Mouse (Mus musculus) cerebellum, adult 18-20 months (tissue): ENCODE data around the gene Ppp1r2.
"Not testable (repeated sequence)": the region's sequence is repeated elsewhere in the genome, so short reads cannot be mapped to it uniquely, and the experiment has no call there.

Source experiments
- DNase-seq, 2 experiments: peaks; one replicate each; pipeline ENCODE4 v3.0.0; 2021

The Ppp1r2 gene

DNA sequence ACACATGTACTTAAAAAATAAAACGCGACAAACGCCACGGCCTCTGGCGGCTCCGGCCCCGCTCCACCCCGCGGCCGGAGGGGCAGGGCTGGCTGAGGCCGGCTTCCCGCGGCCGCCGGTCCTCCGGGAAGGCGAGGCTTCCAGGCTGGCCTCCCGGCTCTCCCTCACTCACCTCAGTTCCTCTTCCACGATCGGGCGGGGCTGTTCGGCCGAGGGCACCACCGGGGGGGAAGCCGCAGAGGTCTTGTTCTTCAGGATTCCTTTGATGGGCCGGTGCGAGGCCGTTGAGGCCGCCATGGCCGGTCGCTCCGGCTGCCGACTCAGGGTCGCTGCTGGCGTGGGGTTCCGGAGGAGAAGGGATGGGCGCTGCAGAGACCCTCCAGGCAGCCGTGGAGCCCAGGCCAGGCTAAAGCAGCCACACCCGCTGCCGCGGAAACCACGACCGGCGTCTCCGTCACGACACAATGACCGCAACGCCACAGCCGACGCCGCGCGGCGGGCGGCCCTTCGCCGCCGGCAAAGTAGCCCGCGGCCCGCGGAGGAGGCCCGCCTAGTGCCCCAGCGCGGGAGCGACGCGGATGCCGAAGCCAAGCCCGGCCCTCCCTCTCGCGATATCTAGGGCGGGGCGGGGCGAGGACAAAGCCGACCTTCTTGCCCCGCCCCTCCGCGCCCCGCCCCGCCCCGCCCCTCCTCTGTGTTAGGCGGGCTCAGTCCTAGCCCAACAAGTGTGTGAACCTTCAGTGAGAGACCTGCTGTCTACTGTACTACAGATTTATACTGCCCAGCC lies at the start of gene Ppp1r2:
TSS of gene Ppp1r2 (minus strand) at position 604 of the 787 bp plus-strand sequence.
- DNase-seq = peak; percentile 89 to 93

DNA sequence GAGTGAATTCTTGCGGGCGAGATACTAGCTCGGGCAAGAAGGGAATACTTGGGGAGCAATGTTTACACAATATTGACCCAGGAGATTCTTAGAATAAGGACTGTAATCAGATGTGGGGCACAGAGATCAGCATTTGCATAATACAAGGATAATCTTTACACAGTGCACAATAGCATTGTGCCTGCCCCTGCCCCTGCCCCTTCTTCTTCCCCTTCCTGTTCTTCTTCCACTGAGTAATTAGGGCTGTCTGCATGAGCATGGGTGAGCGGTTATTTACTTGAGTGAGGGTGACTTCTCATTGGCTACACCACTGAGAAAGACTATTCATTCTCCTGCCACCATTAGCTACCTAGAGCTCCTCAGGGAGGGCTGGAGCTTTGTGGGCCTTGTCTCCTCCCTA lies 46.4 kb upstream of the Ppp1r2 start:
- no peak for DNase-seq

DNA sequence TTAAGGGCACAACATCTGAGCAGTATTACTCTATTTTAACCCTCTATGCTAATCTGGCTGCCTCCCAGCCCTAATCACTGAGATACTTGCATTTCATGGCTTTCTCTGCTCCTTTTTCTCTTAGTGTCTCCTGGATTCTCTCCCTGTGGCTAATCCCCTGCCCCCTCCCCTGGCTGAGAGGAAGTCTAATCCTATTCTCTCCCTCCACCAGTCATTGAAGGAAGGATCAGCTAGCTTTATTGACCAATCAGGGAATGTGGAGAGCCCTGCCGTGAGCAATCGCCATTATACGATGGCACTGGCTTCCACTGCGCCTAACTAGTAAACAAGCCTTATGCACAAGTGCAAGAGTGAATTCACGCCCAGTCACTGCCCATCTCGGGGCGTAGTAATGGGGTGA lies 45.9 kb upstream of the Ppp1r2 start:
- DNase-seq = no peak

DNA sequence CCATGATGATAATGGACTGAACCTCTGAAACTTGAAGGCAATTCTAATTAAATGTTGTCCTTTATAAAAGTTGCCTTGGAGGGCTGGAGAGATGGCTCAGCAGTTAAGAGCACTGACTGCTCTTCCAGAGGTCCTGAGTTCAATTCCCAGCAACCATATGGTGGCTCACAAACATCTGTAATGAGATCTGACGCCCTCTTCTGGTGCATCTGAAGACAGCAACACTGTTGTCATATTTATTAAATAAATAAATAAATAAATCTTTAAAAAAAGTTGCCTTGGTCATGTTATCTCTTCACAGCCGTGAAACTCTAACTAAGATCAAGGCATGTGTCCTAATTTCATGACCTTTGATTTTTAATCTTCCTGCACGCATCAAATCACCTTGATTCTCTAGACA lies 44.6 kb upstream of the Ppp1r2 start:
- DNase-seq = not testable (repeated sequence)

DNA sequence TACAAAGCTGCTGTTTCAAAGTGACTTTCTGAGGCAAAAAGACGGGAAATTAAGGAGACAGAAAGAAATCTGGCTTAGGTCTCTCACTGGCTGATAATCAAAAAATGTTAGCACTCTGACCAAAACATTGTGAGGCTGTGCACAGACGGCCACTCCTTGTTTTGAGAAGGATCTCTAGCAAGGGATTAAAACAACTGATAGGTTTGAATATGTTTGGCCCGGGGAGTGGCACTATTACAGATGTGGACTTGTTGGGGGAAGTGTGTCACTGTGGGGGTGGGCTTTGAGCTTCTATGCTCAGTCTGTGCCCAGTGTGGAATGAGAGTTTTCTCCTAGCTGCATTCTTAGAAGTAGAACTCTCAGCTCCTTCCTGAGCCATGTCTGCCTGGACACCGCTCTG lies 44.2 kb upstream of the Ppp1r2 start:
- no peak for DNase-seq

- no peak for DNase-seq
Observed at GRCm38 (mm10) chr16:31318418-31318817, 43.3 kb upstream of the Ppp1r2 start.

GRCm38 (mm10) chr16:31316246-31317143 lies 41.4 kb upstream of the Ppp1r2 start:
- DNase-seq = peak in 1 of 2 experiments; percentile 13

DNA sequence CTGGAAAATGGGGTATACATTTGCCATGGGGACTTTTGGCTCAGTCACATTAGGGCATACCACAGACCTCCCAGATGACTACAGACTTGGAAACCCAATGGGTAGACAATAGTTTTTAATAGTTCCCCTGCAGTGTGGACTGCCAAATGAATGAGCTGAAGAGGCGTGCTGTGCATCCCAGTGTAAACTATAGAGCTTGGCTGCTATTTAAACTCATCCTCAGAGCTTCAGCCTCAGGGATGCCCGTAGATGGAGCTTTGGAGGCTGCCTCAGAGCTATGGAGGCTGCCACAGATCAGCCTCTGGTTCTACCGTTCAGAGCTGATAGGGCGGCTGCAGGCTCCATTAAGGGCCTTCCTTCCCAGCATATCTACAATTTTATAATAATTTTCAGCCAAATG lies 40.2 kb upstream of the Ppp1r2 start:
- no peak for DNase-seq

DNA sequence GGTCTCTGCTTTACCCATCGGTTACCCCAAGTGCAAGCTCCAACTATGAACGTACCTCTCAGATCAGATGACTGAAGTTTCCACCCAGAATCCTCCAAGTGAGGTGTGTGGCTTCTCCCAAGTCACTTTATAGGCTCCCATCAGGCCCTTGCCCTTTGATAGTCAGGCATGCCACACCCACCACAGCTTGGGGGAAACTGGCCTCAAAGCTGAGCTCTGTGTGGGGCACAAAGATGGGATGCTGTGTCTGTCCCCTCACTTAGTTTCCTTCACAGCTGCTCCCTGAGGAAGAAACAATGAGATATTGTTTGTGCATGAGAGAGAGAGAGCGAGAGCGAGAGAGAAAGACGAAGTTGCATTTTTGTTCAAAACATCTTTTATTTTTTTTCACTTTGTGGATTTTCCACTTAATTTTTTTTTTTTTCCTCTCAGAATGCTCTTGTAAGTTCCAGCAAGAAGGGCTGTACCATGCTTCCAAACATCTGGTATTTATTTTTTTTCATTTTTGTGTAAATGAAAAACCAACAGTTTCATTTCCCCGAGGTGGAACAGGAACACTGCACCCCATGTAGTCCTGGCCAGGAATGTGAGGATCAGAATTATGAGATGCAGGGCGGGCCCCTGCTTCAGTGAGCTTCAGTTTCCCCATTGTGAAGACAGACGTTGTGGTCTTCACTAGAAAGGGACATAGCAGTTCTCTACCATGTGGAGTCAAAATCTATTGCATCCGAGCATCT lies 39.6 kb upstream of the Ppp1r2 start, which contains the start of gene Apod:
TSS of gene Apod (minus strand) at position 312 of the 737 bp plus-strand sequence.
- peak in 1 of 2 experiments; percentile 12 for DNase-seq

GRCm38 (mm10) chr16:31313611-31314010 lies 38.5 kb upstream of the Ppp1r2 start:
- no peak for DNase-seq

DNA sequence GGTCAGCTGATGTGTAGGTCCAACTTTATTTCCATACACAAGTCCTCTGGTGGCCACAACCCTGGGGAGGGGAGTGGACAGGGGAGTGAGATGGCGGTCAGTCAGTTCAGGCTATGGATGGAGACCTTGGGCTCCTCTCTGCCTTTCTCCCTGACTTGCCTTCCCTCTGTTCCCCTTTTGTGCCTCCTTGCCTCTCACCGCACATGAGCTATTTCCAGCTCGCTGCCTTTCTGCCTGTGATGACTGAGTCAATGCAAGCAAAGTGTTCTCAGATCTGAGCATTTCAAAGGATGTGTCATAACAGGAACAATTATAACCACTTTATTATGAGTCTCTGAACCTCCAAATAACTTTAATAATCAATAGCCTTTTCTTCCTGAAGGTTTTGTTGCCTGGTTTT lies 37.2 kb upstream of the Ppp1r2 start:
- no peak for DNase-seq

DNA sequence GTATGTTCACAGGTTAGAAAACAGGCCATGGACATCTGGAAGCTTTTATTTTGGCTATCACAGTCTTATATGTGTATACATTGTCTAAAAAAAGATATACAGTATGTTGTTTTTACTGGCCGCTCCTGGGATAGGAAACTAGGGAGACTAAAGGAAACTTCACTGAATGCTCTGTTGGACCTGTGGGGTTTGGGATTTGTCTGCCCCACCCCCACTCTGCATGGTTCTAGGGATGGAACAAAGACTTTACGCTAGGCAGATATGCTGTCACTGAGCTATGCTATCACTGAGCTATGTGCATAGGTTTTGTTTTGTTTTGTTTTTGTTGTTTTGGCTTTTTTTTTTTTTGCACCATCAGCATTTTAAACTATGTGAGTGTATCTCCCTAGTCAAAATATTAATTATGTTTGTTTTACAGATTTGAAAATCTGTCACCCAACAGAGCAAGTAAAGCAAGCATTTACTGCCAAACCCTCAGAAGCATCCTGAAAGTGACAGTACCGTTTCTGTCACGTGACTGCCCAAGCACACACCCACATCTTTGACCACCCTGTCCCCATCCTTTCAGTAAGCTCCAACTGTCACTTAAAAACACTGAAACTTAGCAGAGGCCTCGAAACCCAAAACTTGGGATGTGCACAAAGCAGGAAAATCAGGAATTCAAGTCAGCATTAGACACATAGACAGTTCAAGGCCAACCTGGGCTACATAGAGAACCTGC lies 30.3 kb upstream of the Ppp1r2 start:
- DNase-seq = no peak

DNA sequence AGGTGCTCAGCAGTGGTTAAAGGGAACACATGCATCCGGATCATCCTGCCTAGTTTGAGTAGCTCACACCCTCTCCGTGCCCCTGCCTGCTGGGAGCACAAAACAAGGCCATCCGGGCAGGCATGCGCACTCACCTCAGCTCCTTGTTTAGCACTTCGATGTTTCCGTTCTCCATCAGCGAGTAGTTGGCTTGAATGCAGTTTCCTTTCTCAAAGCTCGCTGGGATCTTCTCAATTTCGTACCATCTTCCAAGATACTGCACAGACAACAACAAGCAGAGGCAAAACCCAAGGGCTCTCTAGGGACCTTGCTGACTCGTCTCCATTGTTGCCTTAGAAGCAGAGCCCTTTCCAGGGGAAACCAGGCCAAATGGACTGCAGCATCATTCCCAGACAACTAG lies 28.2 kb upstream of the Ppp1r2 start:
- DNase-seq = no peak

GRCm38 (mm10) chr16:31300883-31301532 lies 25.9 kb upstream of the Ppp1r2 start:
- no peak for DNase-seq

DNA sequence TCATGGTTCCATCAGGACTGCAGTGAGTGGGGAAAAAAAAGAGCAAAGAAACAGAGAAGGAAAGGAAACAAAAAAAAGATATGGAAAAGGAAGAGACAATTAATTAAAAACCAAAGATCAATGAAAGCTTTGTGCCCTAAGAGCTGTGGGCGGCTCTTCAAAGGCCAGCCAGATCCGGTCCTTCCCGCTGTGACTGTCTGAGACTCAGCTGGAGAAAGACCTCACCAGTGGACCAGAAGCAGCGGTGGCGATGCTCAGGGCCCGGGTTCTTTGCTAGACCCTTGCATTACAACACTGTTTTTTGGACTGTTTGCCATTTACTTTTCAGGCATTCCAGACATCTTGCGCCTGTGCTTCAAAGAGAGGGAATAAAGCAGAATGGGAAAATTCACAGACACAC lies 25.4 kb upstream of the Ppp1r2 start:
- no peak for DNase-seq

DNA sequence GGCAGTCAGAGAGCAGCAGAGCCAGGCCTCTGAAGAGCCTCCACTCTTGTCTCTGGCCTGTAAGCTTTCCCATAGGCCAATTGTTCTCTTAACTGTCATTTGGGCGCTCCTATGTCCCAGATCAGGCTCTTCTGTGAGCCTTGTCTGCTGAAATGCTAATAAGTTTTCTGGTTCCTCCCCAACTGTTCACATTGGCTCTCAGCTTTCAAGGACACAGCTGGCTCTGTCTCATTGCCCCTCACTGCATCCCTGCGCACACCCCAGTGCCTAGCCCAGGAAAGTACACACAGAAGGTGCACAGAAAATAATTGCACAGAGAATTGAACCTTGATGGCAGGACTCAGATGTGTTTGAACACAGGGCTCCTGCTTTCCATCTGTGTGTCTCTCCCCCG lies 24.9 kb upstream of the Ppp1r2 start:
- no peak for DNase-seq

DNA sequence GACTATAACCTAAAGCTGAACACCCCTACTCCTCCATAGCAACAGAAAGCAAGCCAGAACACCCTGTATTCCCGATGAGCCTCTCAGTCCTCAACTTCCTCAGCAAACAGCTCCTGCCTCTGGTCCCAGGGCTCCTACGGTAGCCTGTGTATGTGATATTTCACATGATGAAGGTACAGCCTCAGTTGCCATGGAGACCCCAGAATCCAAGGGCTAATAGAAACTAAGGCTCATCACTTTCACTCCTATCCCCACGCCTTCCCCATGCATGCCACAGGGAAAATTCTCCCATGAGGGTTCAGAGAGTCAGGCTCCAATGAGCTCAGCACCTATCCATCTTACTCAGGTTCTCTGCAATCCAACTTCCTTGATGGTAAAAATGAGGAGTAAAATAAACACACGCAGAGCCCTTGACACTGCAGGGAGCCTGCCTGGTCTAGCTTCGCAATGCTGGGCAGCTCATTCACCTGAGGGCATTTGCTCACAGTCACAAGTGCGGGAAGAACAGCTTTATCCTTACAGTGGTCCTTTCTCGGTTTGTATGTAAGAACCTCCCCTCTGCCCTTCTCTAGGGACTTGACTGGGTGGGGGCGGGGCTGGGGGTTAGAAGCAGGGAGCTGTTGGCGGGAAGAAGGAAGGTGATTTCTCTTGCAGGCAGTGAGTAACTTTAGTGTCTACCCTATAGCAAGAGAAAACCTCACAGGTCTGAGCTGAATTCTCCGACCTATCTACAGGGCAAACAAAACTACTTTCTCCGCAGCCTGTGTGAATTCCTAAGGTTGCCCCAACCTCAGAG lies 24.3 kb upstream of the Ppp1r2 start:
- no peak for DNase-seq

DNA sequence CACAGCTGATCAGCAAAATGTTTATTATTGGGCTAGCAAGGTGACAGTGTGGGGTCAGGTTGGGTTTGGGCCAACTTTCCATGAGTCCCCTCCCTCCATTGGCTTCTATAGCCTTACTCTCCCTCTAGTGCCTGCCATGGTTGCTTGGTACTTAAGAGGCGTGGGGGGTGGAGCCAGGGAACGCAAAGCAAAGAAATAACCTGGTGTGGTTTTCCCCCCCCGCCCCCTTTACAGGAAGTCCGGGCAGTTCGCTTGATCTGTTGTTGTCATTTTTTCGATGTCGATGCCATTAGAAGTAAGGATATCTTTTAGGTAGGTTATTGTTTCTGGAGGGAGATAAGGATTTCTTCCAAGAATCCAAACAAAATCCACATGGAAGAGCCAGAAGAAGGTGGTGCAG lies 22.0 kb upstream of the Ppp1r2 start:
- no peak for DNase-seq

- DNase-seq = no peak
Observed at GRCm38 (mm10) chr16:31293761-31294160, 18.7 kb upstream of the Ppp1r2 start.

DNA sequence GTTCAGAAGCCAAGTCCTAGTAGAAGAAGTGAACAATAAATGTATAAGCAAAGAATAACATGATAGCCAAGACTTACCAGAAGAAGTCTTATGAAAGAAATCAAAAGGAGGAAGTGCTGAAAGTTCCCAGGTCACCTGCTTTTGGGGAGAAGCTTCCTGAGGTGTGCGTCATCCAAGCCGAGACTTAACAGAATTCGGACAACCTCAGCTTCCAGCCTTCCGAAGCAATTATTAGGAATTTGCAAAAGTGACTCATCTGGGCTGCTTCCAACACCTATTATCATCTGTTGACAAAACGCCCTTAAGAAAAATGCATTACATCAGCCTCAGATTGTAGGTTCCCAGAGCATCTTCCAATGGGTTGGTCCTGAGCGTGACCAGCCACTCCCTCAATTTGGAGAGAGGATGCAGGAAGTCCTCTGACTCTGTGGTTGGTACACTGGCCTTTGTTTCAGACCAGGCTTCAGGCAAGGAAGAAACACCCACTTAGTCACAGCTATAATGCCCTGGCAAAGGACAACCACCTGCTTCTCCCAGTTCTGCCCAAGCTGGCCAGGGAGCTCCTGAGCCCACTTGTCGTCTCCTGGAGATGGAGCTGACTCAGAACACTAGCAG lies 15.8 kb upstream of the Ppp1r2 start:
- DNase-seq = no peak

GRCm38 (mm10) chr16:31290281-31290680 lies 15.2 kb upstream of the Ppp1r2 start:
- DNase-seq = no peak
